Mouse (Mus musculus): ENCODE results near the gene Cfap298. TPM values are rescaled to one million over a fixed set of nuclear protein-coding genes. Genes with fewer than 3 reads are reported as not detected.

Gene Cfap298
- polyA plus RNA-seq, 1 experiment from 2014 or later = 49.0 TPM

GRCm38 (mm10) chr16:90911766-90912165 lies 23.1 kb downstream of the Cfap298 start:
- Histone ChIP-seq H3K36me3 (no peaks in the 10 kb centered on the region), H3K27ac (ENCODE audit: poor library complexity, severe bottlenecking) (no peak overlapping the region), H3K27me3 (replicated peaks) (peaks cover 13% of the 10 kb centered on the region; the same call in 1 of the 2 replicates), H3K4me3 (no peak overlapping the region), H3K4me2 (no peak overlapping the region), H3K9ac (no peak overlapping the region), H3K4me1 (replicated peaks) (peaks cover 6% of the 10 kb centered on the region; the same call in 1 of the 2 replicates), H3K9me3 (replicated peaks) (no peaks in the 10 kb centered on the region)
- ATAC-seq (ENCODE audit: insufficient number of reproducible peaks, low FRiP score) = no peak
- 87% methylated on average over 13 of the region's 13 CpGs for WGBS

DNA sequence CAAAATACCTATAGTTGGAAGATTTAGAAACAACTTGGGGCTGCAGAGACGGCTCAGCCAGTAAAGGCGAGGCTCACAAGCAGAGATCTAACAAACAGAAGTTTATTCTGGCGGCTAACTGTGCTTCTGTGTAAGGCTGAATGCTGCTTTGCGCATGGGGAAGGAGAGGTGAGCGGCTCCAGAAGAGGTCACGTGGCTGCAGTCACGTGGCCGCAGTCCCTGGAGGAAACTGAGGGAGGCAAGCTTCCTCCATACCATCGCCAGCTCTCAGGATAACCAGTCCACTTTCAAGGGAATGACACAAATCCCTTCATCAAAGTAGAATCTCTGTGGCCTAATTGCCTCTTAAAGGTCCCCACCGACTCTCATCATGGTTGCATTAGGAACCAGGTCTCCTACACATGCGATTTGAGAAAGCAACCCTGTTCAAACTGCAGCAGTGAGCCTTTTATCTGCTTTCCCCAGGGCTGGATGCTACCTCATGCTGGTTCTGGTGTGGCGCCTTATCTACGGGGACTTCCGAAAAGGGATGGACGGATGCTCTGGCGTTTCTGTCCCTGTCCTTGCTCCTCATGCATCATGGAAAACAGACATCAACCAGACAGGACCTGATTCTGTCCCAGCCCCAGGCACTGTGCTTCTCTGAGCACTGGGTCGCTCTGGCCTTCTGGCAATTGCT lies 23.9 kb downstream of the Cfap298 start:
- Histone ChIP-seq H3K27me3 (replicated peaks) (peaks cover 13% of the 10 kb centered on the region; the same call in 1 of the 2 replicates), H3K9me3 (replicated peaks) (no peaks in the 10 kb centered on the region), H3K27ac (ENCODE audit: poor library complexity, severe bottlenecking) (no peak overlapping the region), H3K4me3 (no peak overlapping the region), H3K36me3 (no peaks in the 10 kb centered on the region), H3K4me2 (no peak overlapping the region), H3K9ac (0 out of 2 replicates have a peak overlapping the region, but pooled peaks have one; percentile 31), H3K4me1 (replicated peaks) (0 out of 2 replicates have a peak, but pooled peaks cover 3% of the 10 kb centered on the region)
- ATAC-seq (ENCODE audit: insufficient number of reproducible peaks, low FRiP score) = no peak
- 58% methylated on average over 17 of the region's 17 CpGs for WGBS

DNA sequence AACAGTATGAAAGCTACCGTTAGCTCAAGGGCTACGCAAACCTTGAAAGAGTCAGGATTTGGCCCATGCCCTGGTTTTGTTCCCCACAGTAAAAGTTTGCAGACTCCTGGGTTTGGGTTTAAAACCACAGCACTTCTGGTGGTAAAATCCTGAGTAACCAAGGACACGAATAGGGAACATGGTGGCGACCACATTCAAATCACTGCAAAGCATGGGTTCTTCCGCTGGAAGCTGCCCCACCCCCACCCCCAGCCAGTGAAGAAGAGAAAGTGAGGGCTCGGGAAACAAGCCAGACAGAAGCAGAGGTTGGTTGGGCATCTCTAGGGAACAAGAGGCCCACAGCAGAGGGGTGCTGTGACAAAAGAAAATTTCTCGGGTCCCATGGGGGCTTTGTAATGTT lies 27.7 kb downstream of the Cfap298 start:
- Histone ChIP-seq H3K4me2 (no peak overlapping the region), H3K4me3 (no peak overlapping the region), H3K4me1 (replicated peaks) (peaks cover 3% of the 10 kb centered on the region; the same call in 1 of the 2 replicates), H3K9me3 (replicated peaks) (no peaks in the 10 kb centered on the region), H3K27ac (ENCODE audit: poor library complexity, severe bottlenecking) (no peak overlapping the region), H3K36me3 (no peaks in the 10 kb centered on the region), H3K9ac (no peak overlapping the region), H3K27me3 (replicated peaks) (peaks cover 22% of the 10 kb centered on the region; the same call in 1 of the 2 replicates)
- ATAC-seq (ENCODE audit: insufficient number of reproducible peaks, low FRiP score) = no peak
- WGBS = 68% methylated on average over 7 of the region's 7 CpGs

- Histone ChIP-seq H3K36me3 (no peaks in the 10 kb centered on the region), H3K27ac (ENCODE audit: poor library complexity, severe bottlenecking) (no peak overlapping the region), H3K9me3 (replicated peaks) (no peaks in the 10 kb centered on the region), H3K27me3 (replicated peaks) (0 out of 2 replicates have a peak, but pooled peaks cover 14% of the 10 kb centered on the region), H3K4me3 (no peak overlapping the region), H3K4me2 (no peak overlapping the region), H3K4me1 (replicated peaks) (peaks cover 9% of the 10 kb centered on the region), H3K9ac (no peak overlapping the region)
- no peak for ATAC-seq (ENCODE audit: insufficient number of reproducible peaks, low FRiP score)
- WGBS = 32% methylated on average over 5 of the region's 5 CpGs
Observed at GRCm38 (mm10) chr16:90903300-90903699, 31.6 kb downstream of the Cfap298 start.

- H3K27ac ChIP-seq (ENCODE audit: poor library complexity, severe bottlenecking) = no peak overlapping the region
- no peak for ATAC-seq (ENCODE audit: insufficient number of reproducible peaks, low FRiP score)
- 49% methylated on average over 4 of the region's 4 CpGs for WGBS
Observed at GRCm38 (mm10) chr16:90901364-90901763, 33.5 kb downstream of the Cfap298 start.

DNA sequence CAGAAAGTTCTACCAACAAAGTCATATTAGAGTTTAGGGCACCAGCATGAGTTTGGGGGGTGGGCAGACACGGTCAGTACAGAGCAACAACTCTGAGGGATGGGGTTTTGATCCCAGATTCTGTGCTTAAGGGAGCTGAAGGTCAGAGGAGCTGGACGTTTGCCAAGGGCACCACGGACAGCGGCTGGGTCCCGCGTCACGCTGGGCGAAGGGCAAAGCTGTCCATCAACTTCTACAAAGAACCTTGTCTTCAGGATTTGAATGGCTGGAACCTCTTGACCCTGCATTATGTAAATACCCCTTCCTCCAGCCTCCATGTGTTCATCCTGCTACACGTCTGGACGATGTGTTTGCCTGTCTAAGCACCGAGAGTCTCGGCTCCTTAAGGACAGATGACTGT lies 35.4 kb downstream of the Cfap298 start:
- ATAC-seq (ENCODE audit: insufficient number of reproducible peaks, low FRiP score) = no peak
- H3K36me3 ChIP-seq = no peaks in the 10 kb centered on the region
- no peak overlapping the region for H3K4me2 ChIP-seq
- no peak overlapping the region for H3K4me3 ChIP-seq
- H3K27ac ChIP-seq (ENCODE audit: poor library complexity, severe bottlenecking) = no peak overlapping the region
- H3K4me1 ChIP-seq (replicated peaks) = peaks cover 9% of the 10 kb centered on the region
- 0 out of 2 replicates have a peak, but pooled peaks cover 9% of the 10 kb centered on the region for H3K27me3 ChIP-seq (replicated peaks)
- H3K9ac ChIP-seq = no peak overlapping the region
- H3K9me3 ChIP-seq (replicated peaks) = no peaks in the 10 kb centered on the region
- WGBS = 51% methylated on average over 12 of the region's 12 CpGs

More at GRCm38 (mm10) chr16:90901364-90901763, 33.5 kb downstream of the Cfap298 start:
- no peaks in the 10 kb centered on the region for H3K36me3 ChIP-seq
- peaks cover 9% of the 10 kb centered on the region for H3K4me1 ChIP-seq (replicated peaks)
- no peak overlapping the region for H3K9ac ChIP-seq
- H3K27me3 ChIP-seq (replicated peaks) = 0 out of 2 replicates have a peak, but pooled peaks cover 9% of the 10 kb centered on the region
- no peak overlapping the region for H3K4me3 ChIP-seq
- H3K9me3 ChIP-seq (replicated peaks) = no peaks in the 10 kb centered on the region
- H3K4me2 ChIP-seq = no peak overlapping the region

DNA sequence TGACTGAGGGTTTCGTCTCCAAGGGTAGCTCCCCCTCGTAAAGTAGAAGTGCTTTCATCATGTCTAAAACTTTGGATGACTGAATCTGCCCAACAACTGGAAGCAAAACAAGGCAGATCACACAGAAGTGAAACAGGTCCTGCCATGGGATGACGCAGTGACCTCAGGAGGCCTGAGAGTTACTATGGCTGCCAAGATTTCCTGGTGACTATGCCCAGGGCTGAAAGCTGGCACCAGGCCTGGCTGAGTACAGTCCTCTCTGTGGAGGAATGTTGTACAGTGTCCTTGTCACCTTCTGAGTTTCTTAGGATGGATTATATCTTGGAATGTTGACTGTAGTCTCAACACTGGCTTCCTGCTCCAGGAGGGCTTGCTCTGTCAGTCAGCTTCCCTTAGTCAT lies 37.3 kb downstream of the Cfap298 start:
- Histone ChIP-seq H3K27ac (ENCODE audit: poor library complexity, severe bottlenecking) (no peak overlapping the region), H3K27me3 (replicated peaks) (no peaks in the 10 kb centered on the region), H3K4me2 (no peak overlapping the region), H3K9me3 (replicated peaks) (no peaks in the 10 kb centered on the region), H3K9ac (no peak overlapping the region), H3K4me3 (no peak overlapping the region), H3K36me3 (no peaks in the 10 kb centered on the region), H3K4me1 (replicated peaks) (peaks cover 19% of the 10 kb centered on the region)
- 84% methylated on average over 3 of the region's 3 CpGs for WGBS
- no peak for ATAC-seq (ENCODE audit: insufficient number of reproducible peaks, low FRiP score)

GRCm38 (mm10) chr16:90893792-90894191 lies 41.1 kb downstream of the Cfap298 start:
- H3K4me3 ChIP-seq = no peak overlapping the region
- peaks cover 31% of the 10 kb centered on the region for H3K4me1 ChIP-seq (replicated peaks)
- H3K27me3 ChIP-seq (replicated peaks) = 0 out of 2 replicates have a peak, but pooled peaks cover 3% of the 10 kb centered on the region
- H3K4me2 ChIP-seq = no peak overlapping the region
- no peak overlapping the region for H3K27ac ChIP-seq (ENCODE audit: poor library complexity, severe bottlenecking)
- no peaks in the 10 kb centered on the region for H3K36me3 ChIP-seq
- no peaks in the 10 kb centered on the region for H3K9me3 ChIP-seq (replicated peaks)
- H3K9ac ChIP-seq = no peak overlapping the region
- no peak for ATAC-seq (ENCODE audit: insufficient number of reproducible peaks, low FRiP score)
- 58% methylated on average over 9 of the region's 9 CpGs for WGBS

DNA sequence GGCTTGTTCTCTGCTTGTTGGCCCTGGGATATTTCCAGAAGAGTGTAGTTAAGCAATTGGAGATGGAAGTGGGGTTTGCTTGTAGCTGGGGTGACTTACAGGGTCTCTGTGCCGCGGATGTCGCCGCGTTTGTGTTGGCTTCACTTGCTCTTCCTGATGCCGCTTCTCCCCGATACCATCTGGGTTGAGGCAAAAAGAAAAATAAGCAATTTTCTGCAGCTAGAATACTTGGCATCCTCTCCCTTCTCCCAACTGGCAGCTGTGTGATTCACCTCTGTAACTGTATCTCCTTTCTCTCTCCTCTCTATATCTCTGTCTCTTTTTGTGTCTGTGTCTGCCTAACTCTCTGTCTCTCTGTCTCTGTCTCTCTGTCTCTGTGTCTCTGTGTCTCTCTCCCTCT lies 41.9 kb downstream of the Cfap298 start:
- ATAC-seq (ENCODE audit: insufficient number of reproducible peaks, low FRiP score) = no peak
- Histone ChIP-seq H3K4me1 (replicated peaks) (peaks cover 31% of the 10 kb centered on the region), H3K4me3 (no peak overlapping the region), H3K4me2 (no peak overlapping the region), H3K27ac (ENCODE audit: poor library complexity, severe bottlenecking) (no peak overlapping the region), H3K9ac (no peak overlapping the region), H3K9me3 (replicated peaks) (no peaks in the 10 kb centered on the region), H3K36me3 (no peaks in the 10 kb centered on the region), H3K27me3 (replicated peaks) (0 out of 2 replicates have a peak, but pooled peaks cover 3% of the 10 kb centered on the region)
- 63% methylated on average over 7 of the region's 7 CpGs for WGBS

DNA sequence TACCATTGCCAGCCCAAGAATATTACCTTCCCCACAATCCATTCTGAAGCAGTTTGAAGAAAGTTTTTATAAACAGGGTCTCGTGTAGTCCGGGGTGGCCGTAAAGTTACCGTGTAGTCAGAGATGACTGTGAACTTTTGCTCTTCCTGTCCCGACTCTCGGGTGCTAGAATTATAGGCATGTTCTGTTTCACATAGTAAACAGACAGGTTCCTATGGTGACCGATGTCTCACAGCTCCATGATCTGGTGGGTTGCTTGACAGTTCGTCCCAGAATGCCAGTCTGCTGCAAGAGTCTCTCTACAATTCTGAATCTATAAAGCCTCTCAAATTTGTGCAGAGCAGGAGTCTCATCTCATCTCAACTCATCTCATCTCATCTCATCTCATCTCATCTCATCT lies 42.8 kb downstream of the Cfap298 start:
- Histone ChIP-seq H3K4me2 (peak overlapping the region; percentile 46; the same call in 1 of the 2 replicates), H3K4me3 (no peak overlapping the region)

DNA sequence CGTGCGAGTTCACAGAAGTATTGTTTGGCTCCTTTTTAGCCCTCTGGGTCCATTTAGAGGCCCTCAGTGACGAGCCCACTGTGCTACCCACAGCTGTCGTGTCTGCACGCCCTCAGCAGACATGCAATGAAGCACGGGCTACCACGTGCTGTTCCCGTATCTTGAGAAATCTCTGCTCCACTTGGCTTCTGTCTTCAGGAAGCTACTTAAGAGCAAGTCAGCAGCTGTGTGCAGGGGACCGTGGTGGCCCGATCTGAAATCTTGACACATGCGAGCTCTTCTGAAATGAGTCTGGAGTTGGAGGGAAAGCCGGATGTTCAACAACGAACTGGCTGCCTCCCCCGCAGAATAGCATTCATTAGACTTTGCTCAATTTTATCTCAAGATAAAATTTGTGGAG lies 43.3 kb downstream of the Cfap298 start:
- H3K4me2 ChIP-seq = peak overlapping the region; percentile 46
- 0 out of 2 replicates have a peak, but pooled peaks cover 3% of the 10 kb centered on the region for H3K27me3 ChIP-seq (replicated peaks)
- 55% methylated on average over 14 of the region's 14 CpGs for WGBS
- H3K4me1 ChIP-seq (replicated peaks) = peaks cover 31% of the 10 kb centered on the region
- H3K4me3 ChIP-seq = no peak overlapping the region
- peak overlapping the region; percentile 29; the same call in 1 of the 2 replicates for H3K27ac ChIP-seq (ENCODE audit: poor library complexity, severe bottlenecking)
- no peaks in the 10 kb centered on the region for H3K36me3 ChIP-seq
- no peak for ATAC-seq (ENCODE audit: insufficient number of reproducible peaks, low FRiP score)
- H3K9ac ChIP-seq = no peak overlapping the region
- H3K9me3 ChIP-seq (replicated peaks) = no peaks in the 10 kb centered on the region

More for the DNA sequence above, 42.8 kb downstream of the Cfap298 start:
- no peak overlapping the region for H3K9ac ChIP-seq
- H3K27ac ChIP-seq (ENCODE audit: poor library complexity, severe bottlenecking) = no peak overlapping the region
- no peaks in the 10 kb centered on the region for H3K36me3 ChIP-seq
- peaks cover 31% of the 10 kb centered on the region for H3K4me1 ChIP-seq (replicated peaks)
- H3K9me3 ChIP-seq (replicated peaks) = no peaks in the 10 kb centered on the region
- 26% methylated on average over 8 of the region's 8 CpGs for WGBS
- 0 out of 2 replicates have a peak, but pooled peaks cover 3% of the 10 kb centered on the region for H3K27me3 ChIP-seq (replicated peaks)
- no peak for ATAC-seq (ENCODE audit: insufficient number of reproducible peaks, low FRiP score)
